Mouse (Mus musculus) heart, embryonic 10.5 days (tissue): ENCODE measurements at regions not wholly inside any gene's neighbourhood (a gene's known extent, or its start where the extent isn't known, plus 50 kb on each side); places are given as distances from the start of the nearest gene placed in this dataset.

Experiments
- DNase-seq: peaks from one replicate; pipeline ENCODE4 v3.0.0-alpha.2; 2017; ENCODE audit warnings: low spot score
- H3K27ac ChIP-seq: fragments of 300-500 bp; sonication (generic); 2 replicates; pipeline ENCODE4 v1.5.1; 2016; ENCODE audit warnings: mild to moderate bottlenecking
- H3K27me3 ChIP-seq: fragments of 300-500 bp; sonication (generic); 2 replicates; pipeline ENCODE4 v1.6.1; 2016; ENCODE audit warnings: mild to moderate bottlenecking; ENCODE audit not compliant: poor library complexity, insufficient read depth, severe bottlenecking
- H3K36me3 ChIP-seq: fragments of 300-500 bp; sonication (generic); 2 replicates; pipeline ENCODE4 v1.6.1; 2016; ENCODE audit warnings: mild to moderate bottlenecking, moderate library complexity
- H3K4me1 ChIP-seq: fragments of 300-500 bp; sonication (generic); 2 replicates; pipeline ENCODE4 v1.6.1; 2016; ENCODE audit warnings: mild to moderate bottlenecking
- H3K4me3 ChIP-seq: fragments of 300-500 bp; sonication (generic); 2 replicates; pipeline ENCODE4 v1.5.1; 2016; ENCODE audit warnings: mild to moderate bottlenecking, moderate library complexity
- H3K9me3 ChIP-seq: fragments of 300-500 bp; sonication (generic); 2 replicates; pipeline ENCODE4 v1.6.1; 2016; ENCODE audit warnings: mild to moderate bottlenecking, moderate library complexity
- WGBS: fragments of 180-500 bp; shearing (Covaris S2); methylation state at CpG from one replicate; pipeline ENCODE4 v1.1.7; 2016; 5-methylcytosine and 5-hydroxymethylcytosine counted together

- H3K4me1 ChIP-seq = peaks cover 10% of the 10 kb centered on the region; the same call in 1 of the 2 replicates
- no peaks in the 10 kb centered on the region for H3K27me3 ChIP-seq
- WGBS = 41% methylated on average over 9 of the region's 9 CpGs
- no peak overlapping the region; the same call in 1 of the 2 replicates for H3K27ac ChIP-seq
- no peaks in the 10 kb centered on the region for H3K36me3 ChIP-seq
- peak; percentile 81 for DNase-seq
- no peak overlapping the region for H3K4me3 ChIP-seq
- H3K9me3 ChIP-seq = no peaks in the 10 kb centered on the region
Measured at GRCm38 (mm10) chr13:103494371-103494770, 160.1 kb upstream of the Mast4 start.

- Histone ChIP-seq H3K27ac (no peak overlapping the region), H3K4me3 (no peak overlapping the region), H3K27me3 (no peaks in the 10 kb centered on the region), H3K4me1 (peaks cover 10% of the 10 kb centered on the region; the same call in 1 of the 2 replicates), H3K9me3 (no peaks in the 10 kb centered on the region), H3K36me3 (no peaks in the 10 kb centered on the region)
- WGBS = 34% methylated on average over 7 of the region's 7 CpGs
- DNase-seq = no peak
Measured at GRCm38 (mm10) chr13:103493567-103493966, 159.3 kb upstream of the Mast4 start.

GRCm38 (mm10) chr13:103490049-103490448 is 155.8 kb upstream of the Mast4 start:
- WGBS = 88% methylated on average over 6 of the region's 6 CpGs
- DNase-seq = no peak
- Histone ChIP-seq H3K27ac (no peak overlapping the region), H3K36me3 (no peaks in the 10 kb centered on the region), H3K4me3 (no peak overlapping the region), H3K9me3 (no peaks in the 10 kb centered on the region), H3K4me1 (peaks cover 10% of the 10 kb centered on the region; the same call in 1 of the 2 replicates), H3K27me3 (no peaks in the 10 kb centered on the region)

GRCm38 (mm10) chr13:103484092-103484491 is 149.8 kb upstream of the Mast4 start:
- WGBS = 87% methylated on average over 5 of the region's 5 CpGs
- H3K4me3 ChIP-seq = no peak overlapping the region
- no peaks in the 10 kb centered on the region for H3K27me3 ChIP-seq
- no peaks in the 10 kb centered on the region for H3K4me1 ChIP-seq
- no peaks in the 10 kb centered on the region for H3K9me3 ChIP-seq
- DNase-seq = no peak
- H3K27ac ChIP-seq = no peak overlapping the region
- H3K36me3 ChIP-seq = no peaks in the 10 kb centered on the region

- Histone ChIP-seq H3K36me3 (no peaks in the 10 kb centered on the region), H3K9me3 (no peaks in the 10 kb centered on the region), H3K4me1 (peaks cover 2% of the 10 kb centered on the region; the same call in 1 of the 2 replicates), H3K4me3 (no peak overlapping the region), H3K27me3 (no peaks in the 10 kb centered on the region), H3K27ac (no peak overlapping the region)
- 71% methylated on average over 7 of the region's 7 CpGs for WGBS
- DNase-seq = no peak
Measured at GRCm38 (mm10) chr13:103483392-103483791, 149.1 kb upstream of the Mast4 start.

GRCm38 (mm10) chr13:103476328-103476727 is 142.0 kb upstream of the Mast4 start:
- Histone ChIP-seq H3K4me3 (no peak overlapping the region), H3K4me1 (peaks cover 5% of the 10 kb centered on the region), H3K9me3 (no peaks in the 10 kb centered on the region), H3K27me3 (no peaks in the 10 kb centered on the region), H3K36me3 (no peaks in the 10 kb centered on the region), H3K27ac (no peak overlapping the region)
- no peak for DNase-seq
- 77% methylated on average over 6 of the region's 6 CpGs for WGBS

- no peak overlapping the region for H3K27ac ChIP-seq
- no peaks in the 10 kb centered on the region for H3K4me1 ChIP-seq
- DNase-seq = no peak
- WGBS = 66% methylated on average over 6 of the region's 6 CpGs
- no peaks in the 10 kb centered on the region for H3K36me3 ChIP-seq
- no peaks in the 10 kb centered on the region for H3K27me3 ChIP-seq
- H3K9me3 ChIP-seq = no peaks in the 10 kb centered on the region
- H3K4me3 ChIP-seq = no peak overlapping the region
Measured at GRCm38 (mm10) chr13:103472216-103472615, 137.9 kb upstream of the Mast4 start.

GRCm38 (mm10) chr13:103470141-103470540 is 135.8 kb upstream of the Mast4 start:
- H3K4me1 ChIP-seq = no peaks in the 10 kb centered on the region
- no peak for DNase-seq
- H3K4me3 ChIP-seq = no peak overlapping the region
- no peaks in the 10 kb centered on the region for H3K27me3 ChIP-seq
- no peaks in the 10 kb centered on the region for H3K9me3 ChIP-seq
- WGBS = 79% methylated on average over 6 of the region's 6 CpGs
- no peaks in the 10 kb centered on the region for H3K36me3 ChIP-seq
- no peak overlapping the region for H3K27ac ChIP-seq

- Histone ChIP-seq H3K9me3 (no peaks in the 10 kb centered on the region), H3K36me3 (no peaks in the 10 kb centered on the region), H3K4me1 (no peaks in the 10 kb centered on the region), H3K27ac (no peak overlapping the region), H3K4me3 (no peak overlapping the region), H3K27me3 (no peaks in the 10 kb centered on the region)
- no peak for DNase-seq
- 78% methylated on average over 4 of the region's 4 CpGs for WGBS
Measured at GRCm38 (mm10) chr13:103460499-103460898, 126.2 kb upstream of the Mast4 start.

GRCm38 (mm10) chr13:103459486-103460147 is 125.3 kb upstream of the Mast4 start:
- Histone ChIP-seq H3K36me3 (no peaks in the 10 kb centered on the region), H3K4me1 (no peaks in the 10 kb centered on the region), H3K9me3 (no peaks in the 10 kb centered on the region), H3K27me3 (no peaks in the 10 kb centered on the region), H3K27ac (no peak overlapping the region), H3K4me3 (no peak overlapping the region)
- 83% methylated on average over 13 of the region's 13 CpGs for WGBS
- DNase-seq = no peak

- Histone ChIP-seq H3K9me3 (no peaks in the 10 kb centered on the region), H3K27ac (no peak overlapping the region), H3K4me1 (no peaks in the 10 kb centered on the region), H3K4me3 (no peak overlapping the region), H3K27me3 (no peaks in the 10 kb centered on the region), H3K36me3 (no peaks in the 10 kb centered on the region)
- no peak for DNase-seq
- 79% methylated on average over 4 of the region's 4 CpGs for WGBS
Measured at GRCm38 (mm10) chr13:103452837-103453236, 118.5 kb upstream of the Mast4 start.

GRCm38 (mm10) chr13:103430589-103430988 is 96.3 kb upstream of the Mast4 start:
- H3K4me3 ChIP-seq = no peak overlapping the region
- 0 out of 2 replicates have a peak, but pooled peaks cover 5% of the 10 kb centered on the region for H3K4me1 ChIP-seq
- no peak overlapping the region for H3K27ac ChIP-seq
- DNase-seq = no peak
- 73% methylated on average over 3 of the region's 3 CpGs for WGBS
- no peaks in the 10 kb centered on the region for H3K36me3 ChIP-seq
- no peaks in the 10 kb centered on the region for H3K9me3 ChIP-seq
- H3K27me3 ChIP-seq = no peaks in the 10 kb centered on the region

GRCm38 (mm10) chr13:103424011-103424410 is 89.7 kb upstream of the Mast4 start:
- H3K4me1 ChIP-seq = no peaks in the 10 kb centered on the region
- H3K36me3 ChIP-seq = no peaks in the 10 kb centered on the region
- H3K9me3 ChIP-seq = no peaks in the 10 kb centered on the region
- no peak overlapping the region for H3K27ac ChIP-seq
- no peaks in the 10 kb centered on the region for H3K27me3 ChIP-seq
- no peak for DNase-seq
- WGBS = 83% methylated on average over 7 of the region's 7 CpGs
- no peak overlapping the region for H3K4me3 ChIP-seq

- Histone ChIP-seq H3K36me3 (no peaks in the 10 kb centered on the region), H3K9me3 (no peaks in the 10 kb centered on the region), H3K4me3 (no peak overlapping the region), H3K4me1 (no peaks in the 10 kb centered on the region), H3K27ac (no peak overlapping the region), H3K27me3 (no peaks in the 10 kb centered on the region)
- no peak for DNase-seq
- WGBS = 86% methylated on average over 8 of the region's 8 CpGs
Measured at GRCm38 (mm10) chr13:103423417-103423816, 89.1 kb upstream of the Mast4 start.
